Mouse (Mus musculus): ENCODE measurements around the gene Btg2. TPM values are rescaled to one million over a fixed set of nuclear protein-coding genes. Genes with fewer than 3 reads are reported as not detected.

The Btg2 gene
- polyA plus RNA-seq, 1 experiment from 2014 or later, result 27.2 TPM

- Histone ChIP-seq H3K36me3 (ENCODE audit: control insufficient read depth, insufficient read depth, low read length) (no peaks in the 10 kb centered on the region), H3K4me3 (ENCODE audit: low read depth, low read length) (no peak overlapping the region), H3K4me1 (ENCODE audit: control insufficient read depth, insufficient read depth, low read length) (peaks cover 45% of the 10 kb centered on the region), H3K27me3 (ENCODE audit: control insufficient read depth, insufficient read depth, low read depth, low read length) (no peaks in the 10 kb centered on the region), H3K9ac (ENCODE audit: low read depth, low read length) (no peak overlapping the region), H3K9me3 (replicated peaks; ENCODE audit: control insufficient read depth, low read length, poor library complexity, severe bottlenecking) (no peaks in the 10 kb centered on the region), H3K4me2 (ENCODE audit: low read length) (no peak overlapping the region), H3K27ac (ENCODE audit: low read length) (0 out of 2 replicates have a peak overlapping the region, but pooled peaks have one; percentile 42)
- 66% methylated on average over 4 of the region's 4 CpGs for WGBS
- ATAC-seq, result no peak
These were observed 13.6 kb downstream of the Btg2 start for GRCm38 (mm10) chr1:134065241-134065809.

GRCm38 (mm10) chr1:134064296-134064831 is 14.6 kb downstream of the Btg2 start:
- no peak for ATAC-seq
- no peaks in the 10 kb centered on the region for H3K36me3 ChIP-seq (ENCODE audit: control insufficient read depth, insufficient read depth, low read length)
- H3K9ac ChIP-seq (ENCODE audit: low read depth, low read length), result no peak overlapping the region
- H3K9me3 ChIP-seq (replicated peaks; ENCODE audit: control insufficient read depth, low read length, poor library complexity, severe bottlenecking), result no peaks in the 10 kb centered on the region
- H3K4me1 ChIP-seq (ENCODE audit: control insufficient read depth, insufficient read depth, low read length), result peaks cover 48% of the 10 kb centered on the region
- H3K27me3 ChIP-seq (ENCODE audit: control insufficient read depth, insufficient read depth, low read depth, low read length), result no peaks in the 10 kb centered on the region
- 54% methylated on average over 2 of the region's 2 CpGs for WGBS
- H3K27ac ChIP-seq (ENCODE audit: low read length), result peak overlapping the region; percentile 95
- H3K4me3 ChIP-seq (ENCODE audit: low read depth, low read length), result no peak overlapping the region
- H3K4me2 ChIP-seq (ENCODE audit: low read length), result no peak overlapping the region

DNA sequence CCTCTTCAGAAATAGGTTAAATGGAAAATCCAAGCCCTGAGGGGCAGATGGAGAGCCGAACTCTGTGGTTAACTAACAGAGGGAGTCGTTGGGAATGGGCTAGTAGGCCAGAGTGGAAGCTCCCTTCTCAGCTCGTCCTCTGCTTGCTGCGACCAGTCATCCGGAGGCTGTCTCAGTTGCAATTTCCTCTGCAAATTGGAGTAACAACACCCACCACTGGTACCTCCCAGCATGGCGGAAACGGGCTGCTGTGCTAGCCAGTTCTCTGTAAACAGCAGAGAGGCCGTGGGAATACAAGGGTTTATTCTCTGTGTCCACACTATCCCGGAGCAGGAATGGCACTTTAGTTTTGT is 15.2 kb downstream of the Btg2 start:
- WGBS, result 4% methylated on average over 9 of the region's 9 CpGs
- H3K27ac ChIP-seq (ENCODE audit: low read length), result peak overlapping the region; percentile 95
- H3K4me3 ChIP-seq (ENCODE audit: low read depth, low read length), result no peak overlapping the region
- peak overlapping the region; percentile 31; the same call in 1 of the 2 replicates for H3K4me2 ChIP-seq (ENCODE audit: low read length)
- H3K4me1 ChIP-seq (ENCODE audit: control insufficient read depth, insufficient read depth, low read length), result peaks cover 48% of the 10 kb centered on the region
- no peaks in the 10 kb centered on the region for H3K36me3 ChIP-seq (ENCODE audit: control insufficient read depth, insufficient read depth, low read length)
- H3K9me3 ChIP-seq (replicated peaks; ENCODE audit: control insufficient read depth, low read length, poor library complexity, severe bottlenecking), result no peaks in the 10 kb centered on the region
- H3K27me3 ChIP-seq (ENCODE audit: control insufficient read depth, insufficient read depth, low read depth, low read length), result no peaks in the 10 kb centered on the region
- ATAC-seq, result 0 out of 2 replicates have a peak, but pooled peaks have one; percentile 0
- no peak overlapping the region for H3K9ac ChIP-seq (ENCODE audit: low read depth, low read length)

- Histone ChIP-seq H3K9me3 (replicated peaks; ENCODE audit: control insufficient read depth, low read length, poor library complexity, severe bottlenecking) (no peaks in the 10 kb centered on the region), H3K4me3 (ENCODE audit: low read depth, low read length) (no peak overlapping the region), H3K9ac (ENCODE audit: low read depth, low read length) (peak overlapping the region; percentile 56; the same call in 1 of the 2 replicates), H3K4me1 (ENCODE audit: control insufficient read depth, insufficient read depth, low read length) (peaks cover 48% of the 10 kb centered on the region), H3K27me3 (ENCODE audit: control insufficient read depth, insufficient read depth, low read depth, low read length) (no peaks in the 10 kb centered on the region), H3K4me2 (ENCODE audit: low read length) (peak overlapping the region; percentile 31), H3K36me3 (ENCODE audit: control insufficient read depth, insufficient read depth, low read length) (no peaks in the 10 kb centered on the region), H3K27ac (ENCODE audit: low read length) (peak overlapping the region; percentile 95)
- peak; percentile 61 for ATAC-seq
- WGBS, result 2% methylated on average over 30 of the region's 33 CpGs
These were observed 15.7 kb downstream of the Btg2 start for GRCm38 (mm10) chr1:134063086-134063772.

DNA sequence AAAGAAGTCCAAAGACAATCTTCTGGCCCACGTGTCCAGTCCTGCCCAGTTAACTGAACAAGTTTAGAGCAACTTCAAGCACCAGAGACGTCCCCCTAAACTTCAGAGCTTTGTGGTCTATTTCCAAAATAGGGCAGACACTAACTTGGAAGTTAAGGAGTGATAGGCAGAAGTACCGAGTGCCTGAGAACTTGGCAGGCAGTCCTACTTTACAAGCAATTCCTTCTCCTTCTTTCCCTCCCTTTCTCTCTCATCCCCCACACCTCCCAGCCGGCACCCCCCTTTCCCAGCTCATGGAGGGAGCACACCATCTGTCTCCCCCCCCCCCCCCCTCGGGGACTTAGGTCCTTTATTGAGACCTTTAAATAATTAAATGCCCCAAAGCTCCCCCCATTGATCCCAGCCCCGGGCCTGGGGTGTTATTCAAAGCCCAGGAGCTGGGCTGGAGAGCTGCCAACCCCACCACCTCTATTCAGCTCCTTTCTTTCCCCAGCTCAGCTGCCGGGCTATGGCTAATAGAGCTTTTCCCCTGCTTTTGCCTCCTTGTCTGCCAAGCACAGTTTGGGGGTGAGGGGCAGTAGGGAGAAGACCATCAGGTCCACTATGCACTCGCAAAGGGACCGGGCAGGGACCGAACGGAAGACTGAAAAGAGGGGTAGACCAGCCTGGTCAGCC is 16.4 kb downstream of the Btg2 start:
- Histone ChIP-seq H3K27me3 (ENCODE audit: control insufficient read depth, insufficient read depth, low read depth, low read length) (no peaks in the 10 kb centered on the region), H3K4me2 (ENCODE audit: low read length) (peak overlapping the region; percentile 31; the same call in 1 of the 2 replicates), H3K4me3 (ENCODE audit: low read depth, low read length) (no peak overlapping the region), H3K9ac (ENCODE audit: low read depth, low read length) (peak overlapping the region; percentile 20; the same call in 1 of the 2 replicates), H3K9me3 (replicated peaks; ENCODE audit: control insufficient read depth, low read length, poor library complexity, severe bottlenecking) (no peaks in the 10 kb centered on the region), H3K27ac (ENCODE audit: low read length) (peak overlapping the region; percentile 95), H3K36me3 (ENCODE audit: control insufficient read depth, insufficient read depth, low read length) (no peaks in the 10 kb centered on the region), H3K4me1 (ENCODE audit: control insufficient read depth, insufficient read depth, low read length) (peaks cover 46% of the 10 kb centered on the region)
- WGBS, result 4% methylated on average over 11 of the region's 11 CpGs
- ATAC-seq, result peak; percentile 63

DNA sequence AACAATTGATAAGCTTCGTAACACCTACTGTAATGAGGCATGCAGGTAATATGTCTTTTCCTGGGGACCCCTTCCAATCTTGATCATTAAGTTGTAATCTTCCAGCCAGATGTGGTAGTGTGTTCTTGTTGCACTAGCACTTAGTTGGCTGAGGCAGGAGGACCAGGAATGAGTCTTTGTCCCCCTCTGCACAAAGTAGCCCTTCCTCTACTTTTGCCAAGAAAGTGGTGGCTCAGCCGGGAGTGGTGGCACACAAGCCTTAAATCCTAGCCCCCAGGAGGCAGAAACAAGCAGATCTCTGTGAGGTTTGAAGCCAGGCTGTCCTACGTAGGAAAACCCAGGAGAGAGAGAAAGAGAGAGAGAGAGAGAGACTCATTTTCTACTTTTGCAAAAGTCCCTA is 17.0 kb downstream of the Btg2 start:
- Histone ChIP-seq H3K9ac (ENCODE audit: low read depth, low read length) (no peak overlapping the region), H3K36me3 (ENCODE audit: control insufficient read depth, insufficient read depth, low read length) (no peaks in the 10 kb centered on the region), H3K9me3 (replicated peaks; ENCODE audit: control insufficient read depth, low read length, poor library complexity, severe bottlenecking) (no peaks in the 10 kb centered on the region), H3K27ac (ENCODE audit: low read length) (peak overlapping the region; percentile 95), H3K4me3 (ENCODE audit: low read depth, low read length) (no peak overlapping the region), H3K4me1 (ENCODE audit: control insufficient read depth, insufficient read depth, low read length) (peaks cover 40% of the 10 kb centered on the region), H3K4me2 (ENCODE audit: low read length) (no peak overlapping the region), H3K27me3 (ENCODE audit: control insufficient read depth, insufficient read depth, low read depth, low read length) (no peaks in the 10 kb centered on the region)
- ATAC-seq, result no peak
- 29% methylated on average over 3 of the region's 3 CpGs for WGBS

DNA sequence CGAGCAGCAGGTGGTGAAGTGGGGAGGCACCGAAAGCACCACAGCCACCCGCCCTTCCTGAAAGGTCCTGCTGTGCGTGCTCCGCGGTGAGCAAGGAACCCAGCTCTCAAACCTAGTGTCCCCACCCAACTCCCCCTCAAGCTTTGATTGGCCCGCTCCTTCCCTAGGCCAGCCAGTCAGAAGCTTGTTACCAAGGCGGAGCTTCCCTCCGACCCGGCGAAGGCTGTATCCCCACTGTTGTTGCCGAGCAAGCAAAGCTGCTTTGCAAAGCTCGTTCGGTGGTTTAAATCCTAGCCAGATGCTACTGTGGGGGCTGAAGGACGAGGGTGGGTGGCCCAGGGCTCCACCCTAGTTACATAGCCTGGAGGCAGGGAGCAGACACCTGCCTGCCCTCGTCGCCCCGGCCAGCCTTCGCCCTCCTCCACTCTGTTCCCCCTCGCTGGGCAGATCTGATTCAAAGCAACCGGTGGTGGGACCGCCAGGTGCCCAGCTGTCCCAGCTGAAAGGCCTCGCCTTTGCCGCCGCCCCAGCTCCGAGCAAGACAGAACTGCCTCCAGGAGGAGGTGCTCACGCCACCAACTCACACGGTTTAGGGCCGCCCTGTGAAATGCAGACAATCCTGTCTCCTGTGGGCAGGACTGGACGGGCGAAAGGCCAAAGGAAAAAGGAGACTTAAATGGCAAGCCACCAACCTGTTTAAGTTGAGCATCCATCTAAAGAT is 17.9 kb downstream of the Btg2 start:
- Histone ChIP-seq H3K27me3 (ENCODE audit: control insufficient read depth, insufficient read depth, low read depth, low read length) (no peaks in the 10 kb centered on the region), H3K4me3 (ENCODE audit: low read depth, low read length) (peak overlapping the region; percentile 42), H3K4me1 (ENCODE audit: control insufficient read depth, insufficient read depth, low read length) (peaks cover 35% of the 10 kb centered on the region), H3K9me3 (replicated peaks; ENCODE audit: control insufficient read depth, low read length, poor library complexity, severe bottlenecking) (no peaks in the 10 kb centered on the region), H3K27ac (ENCODE audit: low read length) (peak overlapping the region; percentile 95), H3K9ac (ENCODE audit: low read depth, low read length) (peak overlapping the region; percentile 75), H3K4me2 (ENCODE audit: low read length) (peak overlapping the region; percentile 91), H3K36me3 (ENCODE audit: control insufficient read depth, insufficient read depth, low read length) (no peaks in the 10 kb centered on the region)
- ATAC-seq, result peak; percentile 91
- under 1% methylated on average over 31 of the region's 31 CpGs for WGBS

GRCm38 (mm10) chr1:134059739-134060695 is 18.9 kb downstream of the Btg2 start:
- 72% methylated on average over 16 of the region's 16 CpGs for WGBS
- H3K27me3 ChIP-seq (ENCODE audit: control insufficient read depth, insufficient read depth, low read depth, low read length), result no peaks in the 10 kb centered on the region

More at GRCm38 (mm10) chr1:134059739-134060695, 18.9 kb downstream of the Btg2 start:
- no peak for ATAC-seq
- Histone ChIP-seq H3K4me1 (ENCODE audit: control insufficient read depth, insufficient read depth, low read length) (peaks cover 32% of the 10 kb centered on the region), H3K9me3 (replicated peaks; ENCODE audit: control insufficient read depth, low read length, poor library complexity, severe bottlenecking) (no peaks in the 10 kb centered on the region), H3K36me3 (ENCODE audit: control insufficient read depth, insufficient read depth, low read length) (no peaks in the 10 kb centered on the region), H3K4me3 (ENCODE audit: low read depth, low read length) (peak overlapping the region; percentile 42), H3K4me2 (ENCODE audit: low read length) (peak overlapping the region; percentile 91), H3K27ac (ENCODE audit: low read length) (peak overlapping the region; percentile 95), H3K9ac (ENCODE audit: low read depth, low read length) (peak overlapping the region; percentile 75; the same call in 1 of the 2 replicates)
